Mouse (Mus musculus): ENCODE measurements around the gene Pbx4. TPM values are rescaled to one million over a fixed set of nuclear protein-coding genes. Genes with fewer than 3 reads are reported as not detected.

Gene Pbx4
- polyA plus RNA-seq, 1 experiment from 2014 or later, result 47.7 TPM

- H3K4me3 ChIP-seq (ENCODE audit: low read depth, low read length), result peak overlapping the region; percentile 37
- peaks cover 88% of the 10 kb centered on the region for H3K27me3 ChIP-seq (replicated peaks; ENCODE audit: control insufficient read depth, insufficient read depth, low read length)
- DNase-seq (ENCODE audit: low spot score) (no peak), ATAC-seq (peak; percentile 13; the same call in 1 of the 2 replicates)
- peaks cover 2% of the 10 kb centered on the region; the same call in 1 of the 2 replicates for H3K4me1 ChIP-seq (ENCODE audit: control insufficient read depth, insufficient read depth, low read length)
- peak overlapping the region; percentile 52; the same call in 1 of the 2 replicates for H3K4me2 ChIP-seq (ENCODE audit: low read length)
- H3K27ac ChIP-seq (ENCODE audit: low read depth, low read length), result no peak overlapping the region
- no peaks in the 10 kb centered on the region for H3K36me3 ChIP-seq (ENCODE audit: control insufficient read depth, insufficient read depth, low read length)
- WGBS, result 11% methylated on average over 52 of the region's 52 CpGs
- H3K9me3 ChIP-seq (replicated peaks; ENCODE audit: control insufficient read depth, low read length), result 0 out of 2 replicates have a peak, but pooled peaks cover 2% of the 10 kb centered on the region
- H3K9ac ChIP-seq (ENCODE audit: low read length), result no peak overlapping the region
These were observed 50.7 kb downstream of the Pbx4 start for GRCm38 (mm10) chr8:69882833-69883600.

DNA sequence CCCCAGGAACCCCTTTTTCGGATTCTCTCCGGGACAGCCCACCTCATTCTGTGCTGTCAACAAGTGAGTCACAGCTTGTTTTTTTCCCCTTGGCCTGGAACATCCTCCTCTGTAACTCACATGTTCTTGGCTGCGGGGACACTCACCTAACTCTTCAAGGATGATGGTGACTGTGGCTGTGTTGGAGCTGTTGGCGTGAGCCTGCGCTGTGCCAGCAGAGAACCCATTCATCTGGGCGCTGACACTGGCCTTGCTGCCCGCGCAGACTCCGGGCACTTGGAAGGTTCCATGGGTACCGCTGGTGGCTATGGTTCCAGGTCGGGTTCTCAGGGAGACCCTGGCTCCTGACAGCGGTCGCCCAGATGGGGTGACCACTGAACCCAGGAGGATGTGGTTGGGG is 51.9 kb downstream of the Pbx4 start:
- peaks cover 99% of the 10 kb centered on the region for H3K27me3 ChIP-seq (replicated peaks; ENCODE audit: control insufficient read depth, insufficient read depth, low read length)
- H3K9ac ChIP-seq (ENCODE audit: low read length), result no peak overlapping the region
- 0 out of 2 replicates have a peak, but pooled peaks cover 2% of the 10 kb centered on the region for H3K9me3 ChIP-seq (replicated peaks; ENCODE audit: control insufficient read depth, low read length)
- 57% methylated on average over 13 of the region's 13 CpGs for WGBS
- H3K36me3 ChIP-seq (ENCODE audit: control insufficient read depth, insufficient read depth, low read length), result no peaks in the 10 kb centered on the region
- no peak for DNase-seq (ENCODE audit: low spot score)
- no peak for ATAC-seq
- H3K4me1 ChIP-seq (ENCODE audit: control insufficient read depth, insufficient read depth, low read length), result peaks cover 2% of the 10 kb centered on the region
- H3K4me2 ChIP-seq (ENCODE audit: low read length), result no peak overlapping the region
- H3K27ac ChIP-seq (ENCODE audit: low read depth, low read length), result no peak overlapping the region
- H3K4me3 ChIP-seq (ENCODE audit: low read depth, low read length), result no peak overlapping the region

DNA sequence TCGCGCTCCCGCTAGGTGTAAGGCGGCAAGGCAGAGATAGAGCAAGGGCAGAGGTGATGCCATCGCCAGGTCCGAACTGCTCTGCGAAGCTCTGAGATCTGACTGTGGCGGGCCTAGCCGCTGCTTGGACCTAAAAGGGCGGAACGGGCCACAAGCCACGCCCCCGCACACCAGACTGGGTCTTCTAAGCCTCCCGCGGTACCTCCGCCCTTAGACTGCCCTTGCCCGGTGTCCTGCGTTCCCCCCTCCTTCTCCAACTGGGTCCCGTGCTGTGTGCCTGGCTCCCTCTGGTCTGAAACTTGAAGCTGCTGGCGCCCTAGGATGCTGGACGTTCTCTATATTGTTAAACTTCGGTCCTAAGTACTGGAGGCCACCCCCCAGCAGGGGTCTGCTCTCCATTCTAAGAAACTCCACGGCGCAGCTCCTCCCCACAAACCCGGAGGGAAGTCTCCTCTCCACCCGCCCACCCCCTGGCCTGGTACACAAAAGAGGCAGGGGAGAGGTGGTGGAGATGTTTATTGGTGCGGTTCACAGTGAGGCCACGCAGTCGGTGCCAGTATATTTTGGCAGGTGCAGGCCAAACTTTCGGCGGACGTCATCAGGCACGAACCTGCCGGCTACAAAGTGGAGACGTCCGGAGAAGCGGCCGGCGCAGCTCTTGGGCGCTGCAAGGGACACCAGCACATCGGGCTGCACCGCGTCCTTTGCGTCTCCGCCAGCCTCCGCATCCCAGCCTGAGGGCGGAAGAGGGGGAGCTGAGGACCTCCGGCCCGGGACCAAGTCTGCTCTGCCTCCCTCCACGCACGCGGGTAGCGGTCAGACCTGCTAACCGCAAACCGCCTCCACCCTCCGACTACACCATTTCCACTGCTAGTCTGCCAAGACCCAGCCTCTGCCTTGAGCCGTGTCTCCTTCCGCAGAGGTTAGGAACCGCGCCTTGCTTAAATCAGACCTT is 55.3 kb downstream of the Pbx4 start, which contains the start of gene Cilp2:
Gene Cilp2, minus strand, starts transcription at position 399 of the 955 bp plus-strand sequence.
- Histone ChIP-seq H3K9ac (ENCODE audit: low read length) (peak within 1 kb of the TSS; percentile 29; the same call in 1 of the 2 replicates), H3K27me3 (replicated peaks; ENCODE audit: control insufficient read depth, insufficient read depth, low read length) (peaks cover 82% of the 10 kb centered on the region), H3K4me1 (ENCODE audit: control insufficient read depth, insufficient read depth, low read length) (peaks cover 2% of the 10 kb centered on the region), H3K9me3 (replicated peaks; ENCODE audit: control insufficient read depth, low read length) (no peaks in the 10 kb centered on the region), H3K27ac (ENCODE audit: low read depth, low read length) (no peak within 1 kb of the TSS), H3K36me3 (ENCODE audit: control insufficient read depth, insufficient read depth, low read length) (0 out of 2 replicates have a peak, but pooled peaks cover 2% of the 10 kb centered on the region), H3K4me3 (ENCODE audit: low read depth, low read length) (peak within 1 kb of the TSS; percentile 16), H3K4me2 (ENCODE audit: low read length) (peak within 1 kb of the TSS; percentile 39)
- ATAC-seq, result no peak
- under 1% methylated on average over 58 of the region's 60 CpGs for WGBS
- no peak for DNase-seq (ENCODE audit: low spot score)

DNA sequence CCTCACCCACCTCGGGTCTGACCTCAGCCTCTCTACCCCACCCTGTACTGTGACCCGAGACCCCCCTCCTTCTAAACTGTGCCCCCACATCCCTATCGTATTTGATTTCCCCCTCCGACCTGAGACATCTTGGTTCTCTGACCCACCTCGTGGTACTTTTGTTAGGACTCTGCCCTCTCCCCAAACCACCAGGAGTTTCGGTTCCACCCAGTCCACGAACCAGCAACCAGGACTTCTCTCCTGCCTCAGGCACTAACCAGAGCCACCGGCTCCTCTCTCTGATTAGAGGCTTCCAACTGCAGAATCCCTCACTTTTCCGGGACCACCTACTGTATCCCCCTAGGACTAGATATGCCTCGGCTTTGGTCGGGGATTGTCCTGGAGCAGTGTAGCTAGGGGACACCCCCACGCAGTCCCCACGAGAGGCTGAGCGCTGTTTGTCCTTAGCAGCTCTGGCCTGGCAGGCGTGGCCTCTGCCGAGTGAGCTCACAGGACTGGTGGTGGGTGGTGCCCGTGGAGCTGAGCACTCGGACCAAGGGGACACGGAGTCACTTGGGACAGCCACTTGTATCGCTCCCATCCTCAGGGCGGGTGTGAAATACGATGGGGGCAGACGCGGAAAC is 56.1 kb downstream of the Pbx4 start:
- Histone ChIP-seq H3K4me1 (ENCODE audit: control insufficient read depth, insufficient read depth, low read length) (peaks cover 2% of the 10 kb centered on the region), H3K36me3 (ENCODE audit: control insufficient read depth, insufficient read depth, low read length) (0 out of 2 replicates have a peak, but pooled peaks cover 4% of the 10 kb centered on the region), H3K4me2 (ENCODE audit: low read length) (peak overlapping the region; percentile 39), H3K27me3 (replicated peaks; ENCODE audit: control insufficient read depth, insufficient read depth, low read length) (peaks cover 74% of the 10 kb centered on the region), H3K4me3 (ENCODE audit: low read depth, low read length) (peak overlapping the region; percentile 16; the same call in 1 of the 2 replicates), H3K9ac (ENCODE audit: low read length) (peak overlapping the region; percentile 21; the same call in 1 of the 2 replicates), H3K27ac (ENCODE audit: low read depth, low read length) (no peak overlapping the region), H3K9me3 (replicated peaks; ENCODE audit: control insufficient read depth, low read length) (no peaks in the 10 kb centered on the region)
- ATAC-seq, result no peak
- 5% methylated on average over 24 of the region's 24 CpGs for WGBS
- no peak for DNase-seq (ENCODE audit: low spot score)

- Histone ChIP-seq H3K9ac (ENCODE audit: low read length) (0 out of 2 replicates have a peak overlapping the region, but pooled peaks have one; percentile 21), H3K4me2 (ENCODE audit: low read length) (peak overlapping the region; percentile 20; the same call in 1 of the 2 replicates), H3K27me3 (replicated peaks; ENCODE audit: control insufficient read depth, insufficient read depth, low read length) (peaks cover 69% of the 10 kb centered on the region), H3K4me1 (ENCODE audit: control insufficient read depth, insufficient read depth, low read length) (peaks cover 2% of the 10 kb centered on the region), H3K36me3 (ENCODE audit: control insufficient read depth, insufficient read depth, low read length) (0 out of 2 replicates have a peak, but pooled peaks cover 4% of the 10 kb centered on the region), H3K27ac (ENCODE audit: low read depth, low read length) (no peak overlapping the region), H3K4me3 (ENCODE audit: low read depth, low read length) (0 out of 2 replicates have a peak overlapping the region, but pooled peaks have one; percentile 16), H3K9me3 (replicated peaks; ENCODE audit: control insufficient read depth, low read length) (no peaks in the 10 kb centered on the region)
- WGBS, result 4% methylated on average over 32 of the region's 32 CpGs
- no peak for DNase-seq (ENCODE audit: low spot score)
- ATAC-seq, result no peak
These were observed 56.6 kb downstream of the Pbx4 start for GRCm38 (mm10) chr8:69888902-69889301.

GRCm38 (mm10) chr8:69890813-69891241 is 58.5 kb downstream of the Pbx4 start:
- H3K4me3 ChIP-seq (ENCODE audit: low read depth, low read length), result no peak overlapping the region
- no peaks in the 10 kb centered on the region for H3K9me3 ChIP-seq (replicated peaks; ENCODE audit: control insufficient read depth, low read length)
- 38% methylated on average over 19 of the region's 19 CpGs for WGBS
- peaks cover 2% of the 10 kb centered on the region for H3K4me1 ChIP-seq (ENCODE audit: control insufficient read depth, insufficient read depth, low read length)
- DNase-seq (ENCODE audit: low spot score), result peak; percentile 79
- H3K4me2 ChIP-seq (ENCODE audit: low read length), result no peak overlapping the region
- peaks cover 49% of the 10 kb centered on the region for H3K27me3 ChIP-seq (replicated peaks; ENCODE audit: control insufficient read depth, insufficient read depth, low read length)
- no peak overlapping the region for H3K9ac ChIP-seq (ENCODE audit: low read length)
- peak; percentile 36 for ATAC-seq
- H3K27ac ChIP-seq (ENCODE audit: low read depth, low read length), result no peak overlapping the region
- H3K36me3 ChIP-seq (ENCODE audit: control insufficient read depth, insufficient read depth, low read length), result 0 out of 2 replicates have a peak, but pooled peaks cover 4% of the 10 kb centered on the region

- Histone ChIP-seq H3K27ac (ENCODE audit: low read depth, low read length) (no peak overlapping the region), H3K27me3 (replicated peaks; ENCODE audit: control insufficient read depth, insufficient read depth, low read length) (peaks cover 19% of the 10 kb centered on the region), H3K36me3 (ENCODE audit: control insufficient read depth, insufficient read depth, low read length) (peaks cover 17% of the 10 kb centered on the region), H3K9ac (ENCODE audit: low read length) (no peak overlapping the region), H3K4me3 (ENCODE audit: low read depth, low read length) (no peak overlapping the region), H3K9me3 (replicated peaks; ENCODE audit: control insufficient read depth, low read length) (no peaks in the 10 kb centered on the region), H3K4me1 (ENCODE audit: control insufficient read depth, insufficient read depth, low read length) (no peaks in the 10 kb centered on the region; the same call in 1 of the 2 replicates), H3K4me2 (ENCODE audit: low read length) (no peak overlapping the region)
- DNase-seq (ENCODE audit: low spot score) (peak; percentile 67), ATAC-seq (no peak; the same call in 1 of the 2 replicates)
- 22% methylated on average over 17 of the region's 17 CpGs for WGBS
These were observed 61.6 kb downstream of the Pbx4 start for GRCm38 (mm10) chr8:69893863-69894262.

DNA sequence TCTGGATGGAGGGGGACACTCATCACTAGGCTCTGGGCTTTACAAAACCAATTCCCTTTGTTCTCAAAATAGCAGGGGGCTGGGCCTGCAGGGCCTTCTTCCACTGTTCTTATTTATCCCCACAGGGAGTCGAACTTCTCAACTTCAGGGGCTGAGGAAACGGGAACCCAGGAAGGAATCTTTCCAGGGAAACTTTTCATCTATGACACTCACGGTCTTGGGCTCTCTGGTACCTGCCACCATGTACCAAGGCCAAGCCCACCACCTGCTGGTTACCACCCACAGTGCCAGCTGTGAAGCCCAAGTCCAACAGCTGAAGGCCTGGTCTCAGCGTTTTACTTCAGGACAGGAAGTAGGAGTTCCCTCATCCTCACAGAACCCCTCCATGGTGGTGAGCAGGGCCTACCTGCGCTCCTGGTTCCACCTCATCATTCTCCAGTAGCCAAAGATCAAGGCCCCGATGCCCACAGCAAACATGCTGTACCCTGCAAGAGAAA is 62.6 kb downstream of the Pbx4 start:
- DNase-seq (ENCODE audit: low spot score), result no peak
- peaks cover 17% of the 10 kb centered on the region for H3K36me3 ChIP-seq (ENCODE audit: control insufficient read depth, insufficient read depth, low read length)
- no peaks in the 10 kb centered on the region; the same call in 1 of the 2 replicates for H3K4me1 ChIP-seq (ENCODE audit: control insufficient read depth, insufficient read depth, low read length)
- no peak overlapping the region for H3K4me2 ChIP-seq (ENCODE audit: low read length)
- no peaks in the 10 kb centered on the region for H3K9me3 ChIP-seq (replicated peaks; ENCODE audit: control insufficient read depth, low read length)
- ATAC-seq, result no peak
- H3K9ac ChIP-seq (ENCODE audit: low read length), result no peak overlapping the region
- H3K27me3 ChIP-seq (replicated peaks; ENCODE audit: control insufficient read depth, insufficient read depth, low read length), result peaks cover 9% of the 10 kb centered on the region
- no peak overlapping the region for H3K27ac ChIP-seq (ENCODE audit: low read depth, low read length)
- no peak overlapping the region for H3K4me3 ChIP-seq (ENCODE audit: low read depth, low read length)
- WGBS, result 48% methylated on average over 6 of the region's 6 CpGs

All from forebrain, embryonic 14.5 days (tissue).